Mouse (Mus musculus) hindbrain, embryonic 16.5 days (tissue): ENCODE measurements at regions not wholly inside any gene's neighbourhood (a gene's known extent, or its start where the extent isn't known, plus 50 kb on each side); places are given as distances from the start of the nearest gene placed in this dataset.

Source experiments
- ATAC-seq: fragments of 200-750 bp; cut with Nextera tagmentation; 2 replicates; pipeline ENCODE4 v1.8.0; 2017; ENCODE audit warnings: moderate TSS enrichment, moderate library complexity
- H3K27ac ChIP-seq: fragments of 300-500 bp; sonication (generic); 2 replicates; pipeline ENCODE4 v1.5.1; 2014; ENCODE audit warnings: low read depth, mild to moderate bottlenecking, control low read depth, low read length, moderate library complexity
- H3K27me3 ChIP-seq: fragments of 300-500 bp; sonication (generic); replicated peaks from 2 replicates; pipeline ENCODE4 v1.6.1; 2014; ENCODE audit warnings: low read length; ENCODE audit not compliant: control insufficient read depth, insufficient read depth
- H3K36me3 ChIP-seq: fragments of 300-500 bp; sonication (generic); 2 replicates; pipeline ENCODE4 v1.6.1; 2014; ENCODE audit warnings: mild to moderate bottlenecking, low read length, moderate library complexity, mixed read lengths; ENCODE audit not compliant: control insufficient read depth, insufficient read depth
- H3K4me1 ChIP-seq: fragments of 300-500 bp; sonication (generic); 2 replicates; pipeline ENCODE4 v1.6.1; 2014; ENCODE audit warnings: low read depth, low read length; ENCODE audit not compliant: control insufficient read depth, insufficient read depth
- H3K4me2 ChIP-seq: fragments of 300-500 bp; sonication (generic); 2 replicates; pipeline ENCODE4 v1.6.1; 2014; ENCODE audit warnings: mild to moderate bottlenecking, low read length, control low read depth, moderate library complexity
- H3K4me3 ChIP-seq: fragments of 300-500 bp; sonication (generic); 2 replicates; pipeline ENCODE4 v1.5.1; 2014; ENCODE audit warnings: mild to moderate bottlenecking, low read length, control low read depth, moderate library complexity
- H3K9ac ChIP-seq: fragments of 300-500 bp; sonication (generic); 2 replicates; pipeline ENCODE4 v1.6.1; 2014; ENCODE audit warnings: low read depth, mild to moderate bottlenecking, control low read depth, low read length, moderate library complexity
- H3K9me3 ChIP-seq: fragments of 300-500 bp; sonication (generic); 2 replicates; pipeline ENCODE4 v1.6.1; 2014; ENCODE audit warnings: mild to moderate bottlenecking, low read length, moderate library complexity; ENCODE audit not compliant: control insufficient read depth
- WGBS: fragments of 180-500 bp; shearing (Covaris S2); extraction: QIAGEN DNeasy Blood & Tissue Kit; methylation state at CpG from one replicate; pipeline ENCODE4 v1.1.7; 2014; 5-methylcytosine and 5-hydroxymethylcytosine counted together

DNA sequence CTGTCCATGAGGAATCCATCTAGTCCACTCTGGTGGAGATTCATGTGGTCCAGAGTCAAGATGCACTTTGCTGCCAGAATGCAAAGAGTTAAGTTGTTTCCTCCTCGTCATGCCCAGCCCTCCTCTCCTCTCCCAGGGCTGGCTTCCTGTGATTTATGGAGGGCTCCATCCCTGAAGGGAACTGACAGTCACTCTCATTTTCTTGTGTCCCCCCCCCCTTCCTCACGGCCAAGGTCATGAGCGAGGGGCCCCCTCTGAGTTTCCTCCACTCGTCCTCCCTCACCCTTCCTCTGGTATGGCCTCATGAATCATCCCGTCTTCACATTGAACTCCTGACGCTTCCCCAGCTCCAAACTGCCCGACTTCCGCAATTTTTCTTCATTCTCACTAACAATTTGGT lies 461.9 kb downstream of the Tshz3 start:
- no peak overlapping the region for H3K9ac ChIP-seq
- H3K9me3 ChIP-seq = no peaks in the 10 kb centered on the region; the same call in 1 of the 2 replicates
- no peak for ATAC-seq
- no peak overlapping the region for H3K4me2 ChIP-seq
- H3K4me1 ChIP-seq = no peaks in the 10 kb centered on the region
- no peaks in the 10 kb centered on the region for H3K27me3 ChIP-seq
- 63% methylated on average over 8 of the region's 8 CpGs for WGBS
- H3K27ac ChIP-seq = no peak overlapping the region
- no peak overlapping the region for H3K4me3 ChIP-seq
- no peaks in the 10 kb centered on the region for H3K36me3 ChIP-seq

DNA sequence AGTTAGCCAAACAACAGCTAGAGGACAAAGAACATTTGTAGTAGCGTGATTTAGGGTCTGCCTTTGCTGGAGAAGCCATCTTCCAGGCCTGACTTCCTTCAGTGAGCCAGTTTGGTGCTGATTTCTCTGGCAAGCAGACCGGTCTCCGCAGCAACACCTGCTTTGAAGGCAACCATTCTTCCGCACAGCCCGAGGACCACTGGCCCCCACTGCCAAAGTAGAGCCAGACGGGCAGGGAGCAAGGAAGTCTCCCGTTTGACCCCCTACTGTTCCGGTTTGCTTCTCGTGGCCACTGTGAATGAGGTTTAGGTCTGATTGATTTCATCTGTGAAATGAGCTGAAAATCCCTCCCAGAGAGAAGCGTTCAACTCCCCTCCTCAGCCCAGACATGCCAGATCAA lies 471.0 kb downstream of the Tshz3 start:
- whole genome bisulfite sequencing = 30% methylated on average over 10 of the region's 10 CpGs
- H3K36me3 ChIP-seq = no peaks in the 10 kb centered on the region
- no peak overlapping the region for H3K9ac ChIP-seq
- H3K27ac ChIP-seq = no peak overlapping the region
- H3K4me2 ChIP-seq = no peak overlapping the region
- ATAC-seq = peak; percentile 64
- no peaks in the 10 kb centered on the region for H3K9me3 ChIP-seq
- H3K4me3 ChIP-seq = no peak overlapping the region
- no peaks in the 10 kb centered on the region for H3K4me1 ChIP-seq
- no peaks in the 10 kb centered on the region for H3K27me3 ChIP-seq

DNA sequence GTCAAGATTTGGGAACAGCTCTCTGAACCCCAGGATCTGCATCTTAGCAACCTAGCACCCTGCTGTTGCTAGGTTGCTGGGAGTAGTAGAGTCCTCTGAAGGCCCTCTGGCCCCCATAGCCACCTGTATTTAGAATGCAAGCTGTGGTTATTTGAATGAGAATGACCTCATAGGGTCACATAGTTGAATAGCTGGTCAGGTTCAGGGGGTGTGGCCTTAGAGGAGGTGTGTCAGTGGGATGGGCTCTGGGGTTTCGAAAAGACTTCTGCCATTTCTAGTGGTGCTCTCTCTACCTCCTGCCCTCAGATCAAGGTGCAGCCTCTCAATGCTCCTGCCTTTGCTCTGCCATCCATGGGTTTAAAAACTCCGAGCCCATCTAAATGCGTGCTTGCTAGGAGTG lies 477.8 kb downstream of the Tshz3 start:
- Histone ChIP-seq H3K9ac (no peak overlapping the region), H3K36me3 (no peaks in the 10 kb centered on the region), H3K27ac (no peak overlapping the region), H3K4me2 (no peak overlapping the region), H3K27me3 (no peaks in the 10 kb centered on the region), H3K4me1 (peaks cover 9% of the 10 kb centered on the region), H3K9me3 (no peaks in the 10 kb centered on the region), H3K4me3 (no peak overlapping the region)
- no peak for ATAC-seq
- 85% methylated on average over 3 of the region's 3 CpGs for WGBS

DNA sequence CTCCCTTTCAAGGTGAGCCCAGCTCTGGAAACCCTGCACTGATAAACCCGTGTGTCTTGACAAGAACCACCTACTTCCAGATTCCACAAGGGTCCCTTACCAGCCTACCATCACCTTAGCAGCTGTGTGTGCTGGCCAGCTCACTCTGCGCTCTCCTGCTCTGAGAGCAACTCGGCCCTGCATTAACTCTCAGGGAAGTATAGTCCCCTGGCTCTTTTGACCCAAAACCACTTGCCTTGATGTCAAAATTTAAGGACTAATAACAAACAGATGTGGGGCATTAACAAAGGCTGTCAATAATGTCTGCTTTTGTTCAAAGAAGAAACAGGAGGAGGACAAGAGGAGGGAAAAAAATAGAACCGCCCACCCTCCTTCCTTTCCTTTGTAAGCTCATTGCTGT lies 480.3 kb downstream of the Tshz3 start:
- Histone ChIP-seq H3K9ac (no peak overlapping the region), H3K9me3 (no peaks in the 10 kb centered on the region), H3K4me2 (no peak overlapping the region), H3K4me3 (no peak overlapping the region), H3K27ac (no peak overlapping the region), H3K36me3 (no peaks in the 10 kb centered on the region), H3K4me1 (peaks cover 9% of the 10 kb centered on the region), H3K27me3 (no peaks in the 10 kb centered on the region)
- WGBS = 72% methylated on average over 4 of the region's 4 CpGs
- ATAC-seq = no peak; the same call in 1 of the 2 replicates

DNA sequence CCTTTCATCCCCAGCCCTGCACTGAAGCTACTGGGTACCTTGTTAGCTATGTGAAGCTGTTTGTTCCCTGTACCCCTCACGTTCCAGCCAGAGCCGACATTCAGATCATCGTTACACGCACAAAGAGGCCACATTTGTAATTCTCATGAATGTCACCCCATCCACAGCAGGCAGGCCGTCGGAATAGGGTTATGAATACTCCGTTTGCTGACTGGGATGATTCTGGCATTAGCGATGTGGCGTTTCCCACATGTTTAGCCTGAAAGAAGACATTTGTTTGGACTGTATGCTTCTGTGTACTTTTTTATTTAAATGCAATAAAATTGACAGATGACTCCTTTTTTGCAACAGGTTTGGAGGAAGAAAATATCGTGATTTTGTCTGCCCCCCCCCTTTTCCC lies 482.0 kb downstream of the Tshz3 start:
- H3K4me1 ChIP-seq = peaks cover 9% of the 10 kb centered on the region
- peak overlapping the region; percentile 23; the same call in 1 of the 2 replicates for H3K4me2 ChIP-seq
- H3K36me3 ChIP-seq = no peaks in the 10 kb centered on the region
- H3K27ac ChIP-seq = no peak overlapping the region
- no peak for ATAC-seq
- WGBS = 29% methylated on average over 10 of the region's 10 CpGs
- no peak overlapping the region; the same call in 1 of the 2 replicates for H3K9ac ChIP-seq
- no peaks in the 10 kb centered on the region for H3K27me3 ChIP-seq
- H3K9me3 ChIP-seq = no peaks in the 10 kb centered on the region
- H3K4me3 ChIP-seq = no peak overlapping the region

DNA sequence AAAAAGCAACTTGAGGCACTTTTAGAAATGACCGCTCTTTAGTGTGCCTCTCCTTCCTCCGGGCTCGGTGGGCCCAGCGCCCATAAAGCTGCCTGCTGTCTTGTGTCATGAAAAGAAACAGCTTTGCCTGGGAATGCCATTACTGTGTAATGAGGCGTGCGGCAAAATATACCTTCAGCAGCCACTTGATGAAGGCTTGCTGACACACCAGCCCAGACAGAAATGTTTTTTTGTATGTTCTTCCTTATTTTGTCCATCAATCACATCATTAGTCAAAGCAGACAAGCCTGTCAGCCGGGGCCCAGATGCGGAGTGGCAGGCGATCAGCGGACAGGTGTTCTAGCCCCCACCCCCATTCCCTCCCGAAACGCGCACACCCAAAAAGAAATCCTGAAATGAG lies 482.5 kb downstream of the Tshz3 start:
- no peak overlapping the region for H3K4me3 ChIP-seq
- H3K36me3 ChIP-seq = no peaks in the 10 kb centered on the region
- peaks cover 9% of the 10 kb centered on the region for H3K4me1 ChIP-seq
- 22% methylated on average over 13 of the region's 13 CpGs for WGBS
- H3K4me2 ChIP-seq = peak overlapping the region; percentile 19
- no peak overlapping the region for H3K9ac ChIP-seq
- no peaks in the 10 kb centered on the region for H3K9me3 ChIP-seq
- no peak overlapping the region for H3K27ac ChIP-seq
- no peaks in the 10 kb centered on the region for H3K27me3 ChIP-seq
- ATAC-seq = peak; percentile 73

DNA sequence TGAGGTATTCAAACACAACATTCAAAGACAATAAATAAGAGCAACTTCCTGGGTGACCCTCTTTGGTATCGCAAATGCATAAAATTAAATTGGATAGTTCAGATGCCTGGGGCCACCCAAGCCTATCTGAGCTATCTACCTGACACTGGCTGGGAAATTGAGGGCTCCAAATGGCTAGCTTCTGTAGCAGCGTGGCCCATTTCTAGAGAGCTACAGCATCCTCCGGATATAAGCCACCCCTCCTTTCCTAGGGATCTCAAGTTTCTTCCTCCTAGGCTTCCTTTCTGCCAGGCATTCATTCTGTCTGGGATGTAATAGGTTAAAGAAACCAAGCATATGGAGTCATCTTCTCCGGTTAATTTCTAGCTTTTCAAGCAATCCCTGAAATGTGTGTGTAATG lies 483.2 kb downstream of the Tshz3 start:
- Histone ChIP-seq H3K9me3 (no peaks in the 10 kb centered on the region), H3K36me3 (no peaks in the 10 kb centered on the region), H3K4me2 (no peak overlapping the region), H3K4me3 (no peak overlapping the region), H3K4me1 (peaks cover 9% of the 10 kb centered on the region), H3K27me3 (no peaks in the 10 kb centered on the region), H3K9ac (no peak overlapping the region), H3K27ac (no peak overlapping the region)
- WGBS = 62% methylated on average over 4 of the region's 4 CpGs
- no peak for ATAC-seq

DNA sequence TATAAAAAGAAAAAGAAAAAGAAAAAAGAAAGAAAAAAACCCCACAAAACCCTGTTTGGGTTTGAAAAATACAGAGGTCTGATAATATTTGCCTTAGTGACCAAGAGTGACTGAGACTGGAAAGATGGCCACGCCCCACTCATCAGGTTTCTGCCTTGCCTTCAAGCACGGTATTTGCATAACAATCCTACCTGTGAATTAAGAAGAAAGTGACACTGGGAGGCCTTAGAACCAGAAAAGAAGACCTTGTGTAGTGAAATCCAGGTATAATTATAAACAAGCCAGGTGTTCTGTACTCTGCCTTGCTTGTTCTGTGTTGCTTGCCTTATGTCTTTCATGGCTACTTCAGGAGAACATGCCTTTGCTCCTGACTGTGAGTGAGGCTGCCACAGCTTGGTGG lies 494.6 kb downstream of the Tshz3 start:
- ATAC-seq = no peak
- Histone ChIP-seq H3K9ac (no peak overlapping the region), H3K27ac (no peak overlapping the region), H3K9me3 (no peaks in the 10 kb centered on the region; the same call in 1 of the 2 replicates), H3K36me3 (no peaks in the 10 kb centered on the region), H3K4me3 (no peak overlapping the region), H3K4me1 (no peaks in the 10 kb centered on the region), H3K27me3 (no peaks in the 10 kb centered on the region), H3K4me2 (no peak overlapping the region)
- WGBS = 26% methylated on average over 2 of the region's 2 CpGs

DNA sequence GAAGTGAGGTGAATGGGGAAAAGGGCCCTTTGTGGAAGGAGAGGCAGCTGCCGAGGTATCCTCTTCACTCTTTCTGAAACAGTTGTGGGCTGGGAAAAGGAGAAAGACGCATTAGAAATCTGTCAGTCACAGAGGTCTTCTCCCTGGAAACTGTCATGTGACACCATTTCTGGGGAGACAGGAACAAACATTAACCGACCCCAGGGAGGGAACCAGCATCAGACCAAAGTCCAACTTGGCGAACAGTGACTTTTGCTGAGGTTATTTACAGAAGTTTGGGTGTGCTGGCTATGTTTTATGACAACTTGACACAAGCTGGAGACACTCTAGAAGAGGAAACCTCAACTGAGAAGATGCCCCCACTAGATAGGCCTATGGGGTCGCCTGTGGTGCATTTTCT lies 506.9 kb downstream of the Tshz3 start:
- no peak overlapping the region for H3K4me2 ChIP-seq

DNA sequence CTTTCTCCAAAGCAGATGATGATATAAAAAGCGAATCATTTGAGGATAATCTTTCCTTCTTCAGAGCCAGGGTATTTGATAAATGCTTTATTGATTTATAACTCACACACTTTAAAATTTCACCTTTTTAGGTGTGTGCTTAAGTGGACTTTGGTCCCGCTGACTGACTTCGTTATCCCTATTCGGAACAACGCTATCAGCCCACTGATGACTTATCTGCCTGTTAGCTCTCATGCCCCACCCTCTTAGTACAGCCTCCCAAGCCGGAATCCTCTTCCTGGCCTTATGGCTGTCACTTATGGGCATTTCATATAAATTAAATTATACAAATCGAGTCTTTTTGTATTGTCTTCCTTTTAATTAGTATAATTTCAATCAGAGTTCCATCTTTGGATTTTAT lies 510.4 kb downstream of the Tshz3 start:
- Histone ChIP-seq H3K9me3 (no peaks in the 10 kb centered on the region), H3K4me1 (no peaks in the 10 kb centered on the region), H3K27ac (no peak overlapping the region), H3K27me3 (no peaks in the 10 kb centered on the region), H3K4me2 (no peak overlapping the region), H3K36me3 (no peaks in the 10 kb centered on the region), H3K9ac (no peak overlapping the region), H3K4me3 (no peak overlapping the region)
- ATAC-seq = no peak
- 92% methylated on average over 7 of the region's 7 CpGs for WGBS

More for the DNA sequence above, 506.9 kb downstream of the Tshz3 start:
- Histone ChIP-seq H3K4me3 (no peak overlapping the region), H3K36me3 (no peaks in the 10 kb centered on the region), H3K4me1 (no peaks in the 10 kb centered on the region), H3K27me3 (no peaks in the 10 kb centered on the region), H3K27ac (no peak overlapping the region), H3K9ac (no peak overlapping the region), H3K9me3 (no peaks in the 10 kb centered on the region)
- no peak for ATAC-seq
- WGBS = 75% methylated on average over 5 of the region's 5 CpGs
